Mouse (Mus musculus): ENCODE measurements at regions not wholly inside any gene's neighbourhood (a gene's known extent, or its start where the extent isn't known, plus 50 kb on each side); places are given as distances from the start of the nearest gene placed in this dataset.
"Not testable (repeated sequence)": the region's sequence is repeated elsewhere in the genome, so short reads cannot be mapped to it uniquely, and the experiment has no call there.

DNA sequence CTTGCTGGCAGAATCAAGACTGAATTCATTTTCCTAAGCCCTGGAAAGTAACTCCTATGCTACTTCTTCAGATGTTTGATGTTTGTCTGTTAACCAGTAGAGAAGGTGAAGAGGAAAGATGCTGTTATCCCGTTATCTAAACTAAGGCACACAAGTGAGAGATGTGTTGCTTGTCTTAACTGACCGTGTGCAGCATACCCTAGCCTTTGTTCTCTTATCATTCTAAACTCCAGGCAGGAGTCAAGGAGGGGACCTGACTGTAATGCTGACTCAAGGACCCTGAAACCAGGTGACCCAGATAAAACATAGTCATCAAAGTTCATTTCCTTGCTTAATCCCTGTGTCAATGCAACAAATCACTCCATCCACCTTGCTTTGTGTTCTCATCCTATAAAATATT lies 136.7 kb downstream of the Car2 start:
- no peak for DNase-seq

DNA sequence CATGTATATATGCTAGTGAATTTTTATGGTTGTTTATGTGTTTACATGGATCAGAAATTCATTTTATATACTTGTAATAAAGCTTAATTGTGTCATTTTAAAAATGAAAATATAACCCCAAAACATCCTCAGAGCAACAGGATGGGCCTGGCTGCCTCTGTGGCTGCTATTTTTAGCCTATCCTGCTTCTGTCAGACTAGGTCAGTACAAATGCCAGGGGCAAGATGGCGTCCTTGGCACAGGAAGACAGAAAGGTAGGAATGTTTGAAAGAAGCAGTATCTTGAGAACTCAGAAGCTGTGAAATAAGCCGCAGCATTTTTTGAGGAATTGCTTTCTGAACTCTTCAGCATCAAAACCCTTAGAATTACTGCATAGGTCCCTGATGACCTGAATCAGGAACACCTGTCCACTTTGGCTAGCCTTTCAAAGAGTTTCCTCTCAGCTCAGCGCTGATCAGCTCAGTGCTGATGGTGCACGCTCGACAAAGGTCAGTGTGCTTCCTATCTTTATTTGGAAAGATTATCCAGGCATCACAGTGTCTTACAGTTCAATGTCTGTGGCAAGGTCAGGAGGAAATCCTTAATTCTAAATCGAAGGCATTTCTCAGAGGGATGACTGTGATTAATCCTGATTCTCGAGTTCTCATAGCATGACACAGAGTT lies 154.9 kb downstream of the Car2 start:
- no peak for DNase-seq

DNA sequence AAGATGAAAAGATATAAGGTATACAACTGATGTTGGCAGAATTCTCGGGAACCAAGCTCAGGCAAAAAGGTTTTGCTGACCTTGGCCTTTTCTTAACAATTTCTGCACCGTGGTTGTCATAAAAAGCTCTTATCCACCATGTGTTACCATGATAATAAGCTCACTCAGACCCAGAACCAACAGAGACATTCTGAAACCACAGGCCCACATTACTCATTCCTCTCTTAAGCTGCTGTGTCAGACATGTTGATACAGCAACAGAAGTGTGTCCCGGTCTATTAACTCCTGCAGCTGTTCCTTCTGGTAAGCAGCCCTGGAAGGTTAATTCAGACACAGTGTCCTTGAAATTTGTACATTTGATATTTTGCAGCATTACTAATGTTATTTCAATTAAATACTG lies 167.9 kb downstream of the Car2 start:
- DNase-seq: no peak

DNA sequence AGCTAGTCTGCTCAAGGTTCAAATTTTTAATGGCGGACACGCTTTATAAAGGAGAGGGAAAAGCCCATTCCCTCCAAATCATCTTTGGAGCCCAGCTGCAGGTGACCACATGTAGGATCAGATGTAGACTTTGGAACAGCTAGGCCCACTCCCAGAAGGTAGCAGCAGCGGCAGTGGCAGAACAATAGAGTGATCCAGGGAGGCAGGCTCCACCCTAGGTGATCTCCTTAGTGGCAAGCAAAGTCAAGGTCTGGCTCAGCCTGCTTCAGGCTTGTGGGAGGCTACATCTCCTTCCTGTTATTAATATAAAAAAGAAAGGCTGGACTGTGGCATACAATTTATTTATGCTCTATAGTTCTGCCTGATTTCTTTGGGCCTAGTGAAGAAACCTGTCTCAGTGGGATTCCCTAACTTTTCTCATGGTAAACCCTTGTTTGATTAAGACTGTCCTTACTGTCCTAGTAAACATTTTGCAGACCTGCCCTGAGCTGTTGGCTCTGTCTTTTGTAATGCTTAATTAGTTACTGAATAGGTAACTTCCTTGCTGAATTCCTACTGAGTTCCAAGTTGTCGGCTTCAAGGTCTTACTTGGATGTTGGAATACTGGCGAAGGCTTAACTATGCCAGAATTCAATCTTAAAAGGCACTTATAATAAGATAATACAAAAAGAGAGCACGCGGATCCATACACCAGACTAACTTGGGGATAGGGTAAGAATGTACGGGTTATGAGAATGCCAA lies 169.6 kb downstream of the Car2 start:
- DNase-seq: not testable (repeated sequence)

DNA sequence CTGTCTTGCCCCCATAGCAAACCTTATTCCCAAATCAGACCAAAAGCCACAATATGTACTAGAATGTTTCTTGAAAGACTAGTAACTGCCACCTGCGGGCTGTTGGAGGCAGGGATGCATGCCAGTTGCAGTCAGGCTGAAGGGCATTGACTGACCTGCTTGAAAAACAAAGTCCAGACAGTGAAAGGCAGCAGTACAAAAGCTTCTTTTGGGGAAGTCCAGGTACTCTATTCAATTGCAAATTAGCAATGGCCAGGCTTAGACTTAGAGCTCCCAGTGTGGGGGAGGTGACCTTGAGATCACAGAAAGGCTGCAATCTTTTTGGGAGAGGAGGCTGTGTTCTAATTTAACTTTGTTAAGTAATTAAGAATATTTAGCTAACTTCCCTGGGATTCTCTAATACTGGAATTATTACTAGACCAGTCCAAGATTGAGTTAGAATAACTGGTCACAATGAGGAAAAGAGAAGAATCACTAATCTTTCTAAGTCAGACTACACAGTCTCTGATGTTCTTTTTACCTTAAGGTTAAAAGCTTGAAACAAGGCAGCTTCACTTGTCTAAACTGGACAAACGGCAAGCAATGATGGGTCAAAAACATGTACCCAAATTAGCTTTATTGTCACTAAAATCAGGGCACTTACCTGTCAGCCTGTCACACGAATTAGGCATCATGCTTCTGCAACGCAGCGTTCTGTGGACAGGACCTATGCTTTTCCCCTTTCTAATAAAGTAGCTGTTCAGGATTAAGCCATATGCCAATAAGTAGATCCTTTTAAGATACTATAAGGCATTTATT lies 170.9 kb downstream of the Car2 start:
- DNase-seq: not testable (repeated sequence)

DNA sequence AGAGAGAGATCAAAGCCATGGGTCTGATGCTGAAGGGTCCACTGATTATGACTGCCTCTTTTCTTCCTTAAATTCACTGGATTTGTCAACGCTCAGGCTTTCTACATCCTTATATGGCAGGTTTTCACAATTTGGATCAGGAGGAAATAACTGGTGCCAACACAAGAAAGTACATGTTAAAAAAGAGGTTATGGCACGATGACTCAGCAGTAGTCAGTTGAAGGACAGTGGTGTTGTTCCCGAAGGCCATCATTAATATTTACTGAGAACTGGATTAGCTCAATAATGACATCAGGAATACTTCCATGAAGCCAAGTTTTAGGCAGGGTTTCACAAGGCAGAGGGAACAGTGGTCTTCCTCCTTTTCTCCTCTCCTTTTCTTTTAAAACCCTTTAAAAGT lies 179.6 kb downstream of the Car2 start:
- no peak for DNase-seq

DNA sequence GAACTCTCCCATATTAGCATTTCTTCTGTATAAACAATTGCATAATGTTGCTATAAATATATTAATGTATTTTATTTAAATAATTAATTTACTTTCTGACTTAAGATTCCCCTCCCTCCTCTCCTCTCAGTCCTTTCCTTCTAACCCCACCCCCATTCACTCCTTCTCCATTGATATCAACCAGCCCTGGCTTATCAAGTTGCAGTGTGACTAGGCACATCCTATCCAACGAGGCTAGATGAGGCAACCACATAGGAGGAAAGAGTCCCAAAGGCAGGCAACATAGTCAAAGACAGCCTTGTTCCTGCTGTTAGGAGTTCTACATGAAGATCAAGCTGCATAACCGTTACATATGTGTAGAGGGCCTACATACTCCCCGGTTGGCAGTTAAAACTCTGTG lies 182.2 kb downstream of the Car2 start:
- DNase-seq: no peak

DNA sequence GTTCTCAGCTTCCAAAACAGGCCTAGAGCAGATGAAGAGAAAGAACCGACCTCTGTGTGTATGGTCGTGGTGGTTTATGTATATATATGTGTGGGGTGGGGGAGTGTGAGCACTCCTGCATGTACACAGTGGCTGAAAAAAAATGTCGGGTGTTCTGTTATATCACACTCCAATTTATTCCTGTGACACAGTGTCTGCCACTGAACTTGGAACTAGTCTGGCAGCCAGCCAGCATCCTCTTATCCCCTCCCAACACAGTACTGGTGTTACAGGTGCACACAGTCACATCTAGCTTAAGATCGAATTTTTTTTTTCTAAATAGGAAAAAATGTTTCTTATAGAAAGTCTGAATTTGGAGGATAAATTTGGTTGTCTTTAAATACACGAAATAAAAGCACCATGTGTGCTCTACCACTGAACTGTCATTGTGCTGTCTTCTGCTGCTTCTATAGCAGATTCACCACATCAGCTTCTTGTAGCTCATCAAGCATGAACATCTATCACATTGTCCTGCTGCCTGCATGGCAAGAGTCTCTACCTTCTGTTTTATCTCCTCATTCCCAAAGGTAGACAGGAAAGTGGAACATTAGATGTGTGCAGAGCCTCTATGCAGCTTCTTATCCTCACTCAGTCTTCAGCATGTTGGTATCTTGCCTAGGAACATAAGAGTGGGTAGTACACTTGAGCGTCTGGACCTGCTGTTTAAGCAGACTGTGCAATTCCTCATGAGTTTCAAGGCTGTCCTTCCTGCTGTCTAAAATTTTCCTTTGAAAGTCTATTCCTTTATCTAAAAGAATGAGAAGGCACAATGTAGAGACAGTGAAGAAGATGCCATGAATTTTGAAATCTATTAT lies 185.2 kb downstream of the Car2 start:
- no peak for DNase-seq

DNA sequence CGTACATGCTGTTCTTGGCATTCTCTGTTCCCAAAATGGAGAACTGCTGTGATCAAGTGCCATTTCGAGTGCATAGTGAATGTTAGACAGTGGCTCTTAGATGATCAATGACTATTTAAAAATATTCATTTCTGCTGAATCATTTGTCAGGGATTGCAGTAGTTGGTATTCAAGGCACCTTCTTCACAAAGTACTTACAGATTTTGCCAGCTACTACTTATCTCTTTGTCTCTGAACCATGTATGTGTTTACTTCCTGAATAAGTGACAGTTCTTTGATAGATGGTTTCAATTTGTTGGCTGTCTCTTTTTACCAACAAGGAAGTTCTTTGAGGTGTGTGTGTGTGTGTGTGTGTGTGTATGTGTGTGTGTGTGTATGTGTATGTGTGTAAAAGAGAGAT lies 187.3 kb downstream of the Car2 start:
- peak in 1 of 2 experiments; percentile 7 for DNase-seq

DNA sequence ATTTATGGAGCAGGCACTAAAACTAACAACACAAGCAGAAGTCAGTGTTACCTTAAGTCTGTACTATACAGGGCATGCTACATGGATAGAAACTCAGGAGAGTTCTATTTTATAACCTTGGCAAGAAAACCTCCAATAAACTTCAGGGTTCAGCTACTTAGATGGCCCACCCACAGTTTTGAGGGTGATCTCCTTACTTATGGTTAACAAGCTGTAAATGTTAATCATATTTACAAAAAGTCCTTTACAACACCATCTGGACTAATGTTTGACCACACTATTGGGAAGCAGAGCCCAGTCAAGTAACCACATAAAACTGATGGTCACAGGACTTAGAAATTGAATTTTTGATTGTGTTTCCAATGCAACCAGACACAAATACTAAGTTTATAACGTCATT lies 187.8 kb downstream of the Car2 start:
- DNase-seq: no peak

DNA sequence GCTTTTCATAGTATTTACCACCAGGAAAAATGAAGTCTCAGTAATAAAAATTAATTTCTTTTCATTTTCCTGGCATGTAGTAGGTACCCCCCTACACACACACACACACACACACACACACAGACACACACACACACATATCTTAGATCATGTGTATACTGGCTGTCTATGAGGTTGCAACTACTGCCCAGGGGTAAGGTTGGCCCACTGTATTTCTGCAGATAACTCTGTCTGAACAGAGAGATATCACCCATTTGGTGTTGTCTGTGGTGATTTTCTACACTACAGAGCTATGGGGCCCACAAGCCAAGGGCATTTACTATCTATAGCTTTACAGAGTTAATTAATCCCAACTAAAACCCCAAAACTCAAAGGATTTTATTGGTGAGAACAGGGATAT lies 188.9 kb downstream of the Car2 start:
- no peak for DNase-seq

DNA sequence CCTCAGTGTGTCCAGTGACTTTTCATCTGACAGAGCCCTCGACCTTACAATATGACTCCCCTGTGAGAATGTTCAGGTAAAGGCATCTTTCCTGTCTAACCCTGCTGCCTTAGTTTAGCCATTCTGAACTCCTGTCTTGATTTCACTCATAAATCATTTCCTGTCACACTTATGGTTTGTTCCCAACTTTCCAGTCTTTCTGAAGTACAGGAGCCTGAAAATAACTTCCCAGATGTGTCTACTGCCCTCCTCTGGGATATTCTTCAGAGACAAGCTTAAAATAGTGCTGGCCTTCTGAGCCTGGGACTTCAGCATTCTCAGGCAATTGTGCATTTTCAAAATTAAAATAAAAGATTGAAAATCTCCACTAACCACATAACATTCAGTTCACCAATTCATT lies 204.1 kb downstream of the Car2 start:
- DNase-seq: no peak

DNA sequence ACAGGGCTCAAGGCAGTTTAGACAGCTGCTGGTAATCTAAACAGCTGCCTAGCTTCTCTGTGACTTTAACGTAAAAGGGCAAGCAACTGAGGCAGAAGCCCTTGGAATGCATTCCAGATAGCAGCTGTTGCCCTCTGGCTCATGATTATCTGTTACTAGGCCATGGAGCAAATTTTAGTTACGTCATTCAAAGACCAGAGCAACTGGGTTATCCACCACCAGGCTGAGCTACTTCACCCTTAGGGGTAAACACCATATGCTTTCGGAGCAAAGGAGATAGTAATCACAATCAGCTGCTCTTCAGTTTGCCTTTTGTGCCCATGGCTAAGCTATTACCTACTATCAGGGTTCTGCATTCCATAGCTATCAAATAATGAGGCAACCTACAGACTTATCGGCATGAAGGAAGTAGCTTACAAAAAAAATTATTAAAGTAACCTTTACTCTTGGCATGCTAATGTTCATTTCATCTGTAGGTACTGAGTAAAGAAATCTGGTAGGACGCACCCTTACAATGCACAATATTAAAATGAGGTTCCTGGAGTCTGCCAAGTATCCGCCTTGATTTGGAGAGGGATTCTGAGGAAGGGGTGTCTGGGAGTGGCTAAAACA lies 212.2 kb downstream of the Car2 start:
- no peak for DNase-seq

DNA sequence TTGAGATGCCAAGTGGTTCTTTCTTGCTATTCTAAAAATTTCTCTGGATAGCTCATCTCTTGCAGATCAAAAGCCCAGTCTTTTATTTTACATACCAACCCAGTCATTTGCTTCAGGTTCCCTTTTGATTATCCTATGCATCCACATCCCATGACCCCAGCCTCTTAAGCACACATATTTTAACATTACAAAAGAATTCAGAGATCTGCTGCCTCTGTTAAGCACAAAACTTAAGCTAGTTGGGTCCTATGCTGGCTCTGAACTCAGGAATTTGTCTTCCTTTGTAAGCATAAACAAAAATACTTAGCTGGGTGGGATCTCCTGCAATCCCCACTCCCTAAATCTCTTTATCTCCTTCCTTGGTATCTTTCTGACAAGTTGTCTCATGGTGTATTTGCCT lies 212.9 kb downstream of the Car2 start:
- DNase-seq: no peak

DNA sequence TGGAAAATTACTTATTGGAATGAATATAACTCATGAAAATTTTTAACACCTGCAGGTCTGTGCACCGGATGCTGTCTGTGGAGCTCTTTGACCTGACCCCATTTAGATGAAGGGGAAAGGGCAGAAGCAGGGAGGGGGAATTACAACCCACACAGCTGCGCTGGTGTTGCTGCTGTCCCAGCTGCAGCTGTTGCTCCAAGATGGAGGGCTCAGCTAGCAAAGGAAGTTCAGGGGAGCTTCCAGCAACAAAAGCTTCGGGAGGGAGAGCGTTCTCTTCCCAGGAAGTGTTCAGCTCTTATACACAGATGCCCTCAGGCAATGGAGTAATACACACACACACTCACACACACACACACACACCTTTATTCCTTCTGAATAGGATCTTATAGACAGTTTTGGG lies 219.6 kb downstream of the Car2 start:
- DNase-seq: no peak

DNA sequence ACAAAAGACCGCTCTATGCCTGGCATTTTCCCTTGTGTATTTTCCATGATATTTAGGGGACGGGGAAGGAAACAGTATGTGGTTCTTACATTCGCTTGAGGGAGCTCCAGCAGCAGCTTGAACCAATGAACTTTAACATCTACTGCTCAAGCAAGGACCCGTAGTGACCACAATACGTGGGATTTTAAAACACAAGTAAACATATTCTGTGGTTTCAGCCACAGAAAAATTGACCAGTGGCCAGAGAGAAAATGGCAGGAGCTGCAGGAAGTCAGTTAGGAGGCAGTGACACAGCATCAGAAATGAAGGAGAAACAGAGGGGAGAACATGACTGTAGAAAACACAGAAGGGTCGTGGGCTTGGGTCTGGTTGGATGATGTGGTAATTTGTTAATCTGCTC lies 220.2 kb downstream of the Car2 start:
- DNase-seq: no peak

DNA sequence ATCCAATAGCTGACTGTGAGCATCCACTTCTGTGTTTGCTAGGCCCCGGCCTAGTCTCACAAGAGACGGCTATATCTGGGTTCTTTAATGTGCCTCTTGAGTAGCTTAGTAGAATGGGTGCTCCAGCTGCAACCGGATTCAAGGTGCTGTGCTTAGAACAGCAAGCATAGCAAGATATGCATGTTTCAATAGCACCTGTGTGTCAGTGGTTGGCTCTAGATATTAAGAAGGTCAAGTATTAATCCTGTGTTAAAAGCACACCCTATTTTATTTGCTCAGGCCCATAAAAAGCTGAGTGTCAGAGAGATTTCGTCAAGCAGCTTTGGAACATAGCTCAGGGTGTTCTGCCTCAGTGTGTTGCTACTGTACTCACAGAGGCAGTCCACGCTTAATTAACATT lies 221.2 kb downstream of the Car2 start:
- no peak for DNase-seq

DNA sequence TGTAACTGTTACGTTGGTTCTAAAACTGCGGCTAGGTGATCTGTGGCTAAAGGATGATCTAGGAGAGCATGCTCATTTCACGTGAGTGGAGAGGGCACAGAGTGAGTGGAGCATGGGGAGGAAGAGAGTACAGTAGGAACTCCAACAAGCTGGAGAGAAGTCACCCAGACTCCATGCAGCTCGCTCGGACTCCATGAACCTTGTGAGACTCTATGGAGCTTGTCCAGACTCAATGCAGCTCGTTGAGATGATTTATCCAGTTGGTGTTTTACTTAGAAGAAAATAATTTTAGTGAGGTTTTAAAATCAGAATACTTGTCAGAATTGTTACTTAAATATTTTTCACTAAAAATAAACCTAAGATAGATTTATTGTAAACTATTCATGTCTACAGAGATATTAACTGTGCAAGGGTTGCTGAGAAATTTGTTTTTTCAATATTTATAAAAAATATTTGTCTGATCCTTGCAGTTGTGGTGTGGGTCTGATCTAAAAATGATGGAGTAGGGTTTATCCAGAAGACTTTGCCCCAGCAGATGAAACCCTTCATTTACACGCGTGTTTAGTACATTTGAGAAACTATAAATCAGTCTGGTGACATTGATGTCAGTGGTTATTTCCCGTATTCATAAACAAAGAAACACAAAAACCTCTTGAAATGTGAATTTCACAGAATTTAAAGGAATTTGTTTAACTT lies 222.3 kb downstream of the Car2 start:
- DNase-seq: no peak

DNA sequence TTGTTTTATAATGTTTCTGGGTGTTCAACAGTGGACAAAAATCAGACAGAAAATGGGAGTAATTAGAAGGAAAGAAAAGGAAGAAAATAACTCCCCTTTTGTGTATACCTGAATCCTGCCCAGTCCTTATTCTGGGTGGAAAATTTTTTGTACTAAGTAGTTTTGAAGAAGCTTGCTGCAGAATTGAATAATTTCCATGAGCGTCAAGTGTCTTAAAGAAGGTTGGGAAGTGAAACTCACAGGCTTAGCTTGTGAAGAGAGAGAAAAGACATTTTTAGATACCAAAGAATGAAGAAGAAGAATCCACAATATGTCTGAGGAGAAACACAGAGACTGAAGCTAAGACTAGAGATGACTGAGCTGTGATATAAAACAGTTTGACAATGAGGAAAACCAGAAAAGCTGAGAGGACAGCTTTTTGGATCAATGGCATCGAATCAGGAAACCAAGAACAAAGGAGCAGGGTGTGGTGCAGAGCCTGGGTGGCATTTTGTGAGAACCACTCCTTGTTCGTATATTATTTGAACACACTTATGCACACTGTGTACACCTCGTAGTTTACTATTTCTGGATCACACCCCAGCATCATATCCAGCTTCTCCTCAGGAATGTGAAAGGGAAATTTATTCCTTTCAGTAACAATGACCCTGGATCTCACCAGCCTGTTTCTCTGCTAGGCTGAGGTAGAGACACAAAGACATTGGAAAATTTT lies 221.9 kb downstream of the Gm9733 start:
- no peak for DNase-seq

DNA sequence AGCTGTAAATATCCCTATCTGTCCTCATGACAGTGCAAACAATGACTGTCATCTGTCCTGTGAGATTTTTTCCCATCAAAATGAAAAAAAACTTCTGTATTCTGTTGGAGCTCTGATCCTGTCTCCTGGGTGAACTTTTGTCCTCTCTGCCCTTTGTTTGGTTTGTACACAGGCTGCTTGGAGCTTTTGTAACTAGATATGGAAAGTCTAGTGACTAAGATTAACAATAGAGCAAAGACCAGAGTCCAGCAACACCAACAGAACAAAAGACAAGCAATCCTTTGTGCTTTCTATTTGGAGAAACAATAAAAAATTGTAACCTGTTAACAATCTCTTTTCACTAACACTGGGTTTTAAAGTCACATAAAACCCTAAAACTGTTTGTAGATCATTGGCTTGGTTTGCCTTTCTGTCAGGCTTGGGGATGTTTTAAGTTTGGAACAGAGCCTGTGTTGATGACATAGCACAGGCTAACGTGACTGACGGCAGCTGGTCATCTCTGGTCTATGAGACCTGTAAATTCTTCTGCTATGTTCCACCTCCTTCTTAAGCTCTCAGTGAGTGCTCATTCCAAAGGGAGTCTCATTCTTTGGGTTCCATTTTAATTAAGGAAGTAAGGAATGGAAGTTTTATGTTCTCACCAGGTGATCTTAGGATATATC lies 219.8 kb downstream of the Gm9733 start:
- DNase-seq: no peak

Measured in B cell, adult 2 months (primary cell).